Mouse (Mus musculus) ES-E14 (cell line): ENCODE measurements around the gene Atp6v0a1.

Experiments used
- CHD2 ChIP-seq: IDR thresholded peaks from 2 replicates; pipeline ENCODE4 v1.6.1; 2014; ENCODE audit warnings: mild to moderate bottlenecking, low read depth, low read length, inconsistent platforms
- HCFC1 ChIP-seq: IDR thresholded peaks from 2 replicates; pipeline ENCODE4 v1.6.1; 2012; ENCODE audit warnings: low read length, inconsistent platforms, borderline replicate concordance; ENCODE audit not compliant: insufficient read depth
- MAFK ChIP-seq: IDR thresholded peaks from 2 replicates; pipeline ENCODE4 v1.6.1; 2014; ENCODE audit warnings: mild to moderate bottlenecking, low read depth, low read length, inconsistent platforms; ENCODE audit not compliant: insufficient read depth
- ZC3H11A ChIP-seq: IDR thresholded peaks from 2 replicates; pipeline ENCODE4 v1.6.1; 2012; ENCODE audit warnings: low read depth, mild to moderate bottlenecking, inconsistent platforms, low read length, borderline replicate concordance
- ZNF384 ChIP-seq: IDR thresholded peaks from 2 replicates; pipeline ENCODE4 v1.6.1; 2012; ENCODE audit warnings: low read depth, low read length, inconsistent platforms

DNA sequence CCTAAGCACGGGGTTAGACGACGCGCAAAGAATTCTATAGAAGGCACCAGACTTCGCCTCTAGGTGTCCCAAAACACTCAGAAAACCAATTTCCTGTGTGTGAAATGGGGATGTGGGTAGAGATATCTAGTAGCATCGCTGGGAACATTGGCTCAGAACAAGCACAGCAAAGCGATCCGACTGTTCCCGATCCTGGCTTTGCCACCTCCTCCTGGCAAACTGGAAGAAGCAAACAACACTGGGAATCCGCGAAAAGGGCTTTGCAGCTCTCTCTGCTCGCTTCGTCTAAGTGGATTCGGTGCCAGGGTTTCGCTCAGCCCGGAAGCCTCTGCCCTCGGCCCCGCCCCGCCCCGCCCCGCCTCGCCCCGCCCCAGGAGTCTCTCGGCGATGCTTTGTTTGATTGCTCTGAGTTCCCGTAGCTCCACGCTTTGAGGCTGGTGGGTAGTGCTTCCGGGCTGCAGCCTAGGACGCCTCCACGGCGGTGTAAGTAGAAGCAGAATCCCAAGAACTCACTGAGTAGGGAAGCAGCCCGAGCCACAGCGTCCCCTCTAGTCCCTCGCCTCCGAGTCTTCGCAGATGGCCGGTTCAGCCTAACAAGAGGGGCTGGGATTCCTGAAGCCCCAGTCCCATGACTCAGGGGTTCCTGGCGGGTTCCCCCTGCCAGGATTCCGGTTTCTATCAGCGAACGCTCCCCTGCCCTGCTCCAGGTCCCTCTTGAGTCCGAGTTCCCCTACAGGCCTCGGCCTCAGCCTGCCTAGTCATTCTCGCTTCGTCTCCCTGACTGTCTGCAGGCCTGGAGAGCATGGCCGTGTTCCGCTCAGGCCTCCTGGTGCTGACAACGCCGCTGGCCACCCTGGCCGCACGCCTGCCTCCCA lies 73.2 kb downstream of the Atp6v0a1 start, which contains the start of gene Coasy:
- TF ChIP-seq ZNF384 (no peak), HCFC1 (peak; percentile 66; the same call in 1 of the 2 replicates), ZC3H11A (no peak), MAFK (peak; percentile 9; the same call in 1 of the 2 replicates), CHD2 (0 out of 2 replicates have a peak, but pooled peaks have one; percentile 40)
